Mouse (Mus musculus): Measurements from ENCODE around the gene Bcl2a1d.
"Not testable (repeated sequence)": the region's sequence is repeated elsewhere in the genome, so short reads cannot be mapped to it uniquely, and the experiment has no call there.

- TF ChIP-seq GATA1, TAL1 (IDR thresholded peaks at IDR 0.05; ENCODE audit: low read length): not testable (repeated sequence)
Observed at GRCm38 (mm10) chr9:88710439-88710838, 21.3 kb downstream of the Bcl2a1d start.
